Mouse (Mus musculus) E14TG2a.4 (cell line): ENCODE measurements around the gene Atg7.

Experiments used
- CTCF ChIP-seq: conservative IDR thresholded peaks from 2 replicates; pipeline ENCODE4 v1.5.1; 2014; ENCODE audit warnings: low read length
- NANOG ChIP-seq: IDR thresholded peaks from 2 replicates; pipeline ENCODE4 v1.6.1; 2014; ENCODE audit warnings: borderline replicate concordance, low read length, mixed read lengths
- POU5F1 ChIP-seq: IDR thresholded peaks from 2 replicates; pipeline ENCODE4 v1.6.1; 2014; ENCODE audit warnings: low read length, borderline replicate concordance

DNA sequence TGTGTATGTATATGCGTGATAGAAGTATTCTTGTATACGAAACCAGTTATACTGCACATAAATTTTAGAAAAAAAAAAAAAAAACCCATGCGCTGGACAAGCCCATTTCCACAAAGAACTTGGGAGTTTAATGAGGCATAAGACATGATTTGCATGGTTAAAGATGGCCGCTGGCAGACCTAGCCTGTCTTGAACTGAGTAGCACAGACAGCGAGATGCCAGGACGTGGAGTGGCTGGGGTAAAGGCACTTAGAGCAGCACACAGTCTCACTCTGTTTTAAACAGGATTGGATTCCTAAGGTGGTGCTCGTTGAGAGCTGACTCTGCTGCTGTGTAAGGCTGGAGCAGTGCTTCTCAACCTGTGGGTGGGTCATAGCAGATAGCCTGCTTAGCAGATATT lies 192.4 kb downstream of the Atg7 start:
- no peak for TF ChIP-seq CTCF
- no peak for TF ChIP-seq NANOG
- TF ChIP-seq POU5F1 = no peak
